Mouse (Mus musculus) left cerebral cortex, postnatal 14 days (tissue): Measurements from ENCODE around the gene Foxs1. TPM values are rescaled to one million over a fixed set of nuclear protein-coding genes. Genes with fewer than 3 reads are reported as not detected.

Source experiments
- DNase-seq, 2 experiments: peaks; one replicate each; pipeline ENCODE4 v3.0.0; 2021 to 2022; ENCODE audit warnings: low spot score in 2 of 2, mixed read lengths in 1 of 2
- intact Hi-C: fragments of 180-260 bp; cut with DNase I; formaldehyde crosslinking; loops from one replicate; pipeline ENCODE4 v1.15.1; 2025
- total RNA-seq, 2 experiments: library from RNA; stranded (reverse); gene quantifications; 2 replicates each; pipeline ENCODE4 v1.2.3; 2021

The Foxs1 gene
- total RNA-seq, 2 experiments from 2014 or later = 1.2 to 1.7 TPM

- no peak for DNase-seq
- intact Hi-C loops = no loop called here
These were observed 1.4 kb downstream of the Foxs1 start for GRCm38 (mm10) chr2:152931456-152932160.

GRCm38 (mm10) chr2:152930276-152930675 is 2.7 kb downstream of the Foxs1 start:
- intact Hi-C loops = no loop called here
- DNase-seq = no peak

GRCm38 (mm10) chr2:152928988-152929370 is 4.0 kb downstream of the Foxs1 start:
- intact Hi-C loops = no loop called here
- no peak for DNase-seq

- intact Hi-C loops = no loop called here
- DNase-seq = no peak
These were observed 4.6 kb downstream of the Foxs1 start for GRCm38 (mm10) chr2:152928219-152928987.

- intact Hi-C loops = no loop called here
- no peak for DNase-seq
These were observed 5.6 kb downstream of the Foxs1 start for GRCm38 (mm10) chr2:152927371-152927770.

- intact Hi-C loops = no loop called here
- no peak for DNase-seq
These were observed 6.1 kb downstream of the Foxs1 start for GRCm38 (mm10) chr2:152926896-152927295.

- intact Hi-C loops = no loop called here
- DNase-seq = no peak
These were observed 7.7 kb downstream of the Foxs1 start for GRCm38 (mm10) chr2:152925189-152925872.

GRCm38 (mm10) chr2:152924543-152924942 is 8.5 kb downstream of the Foxs1 start:
- no peak for DNase-seq
- intact Hi-C loops = no loop called here

- intact Hi-C loops = no loop called here
- no peak for DNase-seq
These were observed 8.9 kb downstream of the Foxs1 start for GRCm38 (mm10) chr2:152924128-152924527.

GRCm38 (mm10) chr2:152923621-152924020 is 9.4 kb downstream of the Foxs1 start:
- no peak for DNase-seq
- intact Hi-C loops = no loop called here

GRCm38 (mm10) chr2:152922376-152922775 is 10.6 kb downstream of the Foxs1 start:
- no peak for DNase-seq
- intact Hi-C loops = no loop called here

- intact Hi-C loops = no loop called here
- DNase-seq = no peak
These were observed 15.3 kb downstream of the Foxs1 start for GRCm38 (mm10) chr2:152917671-152918070.

GRCm38 (mm10) chr2:152916111-152916510 is 16.9 kb downstream of the Foxs1 start:
- intact Hi-C loops = no loop called here
- DNase-seq = no peak

- no peak for DNase-seq
- intact Hi-C loops = loop anchor here (2.0 kb wide), 1 partner anchor 227 kb away; no protein-coding TSS in a partner anchor
These were observed 17.6 kb downstream of the Foxs1 start for GRCm38 (mm10) chr2:152915453-152915852.

GRCm38 (mm10) chr2:152914310-152915120 is 18.5 kb downstream of the Foxs1 start:
- peak; percentile 92 to 94 for DNase-seq
- intact Hi-C loops = loop anchor here (2.0 to 5.0 kb wide), 2 partner anchors 103 to 228 kb away; partner anchors contain the start of gene Pdrg1

GRCm38 (mm10) chr2:152913471-152913870 is 19.5 kb downstream of the Foxs1 start:
- intact Hi-C loops = loop anchor here (5.0 kb wide), 1 partner anchor 104 kb away; the partner anchor contains the start of gene Pdrg1
- DNase-seq = no peak

GRCm38 (mm10) chr2:152911432-152911831 is 21.6 kb downstream of the Foxs1 start:
- intact Hi-C loops = loop anchor here (5.0 kb wide), 1 partner anchor 106 kb away; the partner anchor contains the start of gene Pdrg1
- DNase-seq = no peak

GRCm38 (mm10) chr2:152911031-152911430 is 22.0 kb downstream of the Foxs1 start, which contains the start of gene Mylk2:
Gene Mylk2 (plus strand): TSS chr2:152911352.
- DNase-seq = no peak
- intact Hi-C loops = loop anchor here (5.0 kb wide), 1 partner anchor 106 kb away; the partner anchor contains the start of gene Pdrg1

GRCm38 (mm10) chr2:152909848-152910247 is 23.2 kb downstream of the Foxs1 start:
- DNase-seq = no peak
- intact Hi-C loops = loop anchor here (5.0 kb wide), 1 partner anchor 107 kb away; the partner anchor contains the start of gene Pdrg1
